Mouse (Mus musculus): ENCODE measurements around the gene Lnx1. TPM values are rescaled to one million over a fixed set of nuclear protein-coding genes. Genes with fewer than 3 reads are reported as not detected.

Gene Lnx1
- polyA plus RNA-seq, 2 experiments from 2014 or later: 0.17 TPM; not detected in 1

- ATAC-seq: no peak
Observed at GRCm38 (mm10) chr5:74601171-74601570, 101.5 kb downstream of the Lnx1 start.

GRCm38 (mm10) chr5:74600010-74600409 is 102.7 kb downstream of the Lnx1 start:
- ATAC-seq: no peak

- no peak for ATAC-seq
Observed at GRCm38 (mm10) chr5:74593147-74593546, 109.6 kb downstream of the Lnx1 start.

- no peak for ATAC-seq
Observed at GRCm38 (mm10) chr5:74591413-74591812, 111.3 kb downstream of the Lnx1 start.

- ATAC-seq: no peak
Observed at GRCm38 (mm10) chr5:74589133-74589532, 113.6 kb downstream of the Lnx1 start.

GRCm38 (mm10) chr5:74571767-74572166 is 130.9 kb downstream of the Lnx1 start:
- ATAC-seq: no peak

GRCm38 (mm10) chr5:74561151-74561550 is 141.6 kb downstream of the Lnx1 start:
- ATAC-seq: no peak

- ATAC-seq: no peak
Observed at GRCm38 (mm10) chr5:74549566-74549965, 153.1 kb downstream of the Lnx1 start.

GRCm38 (mm10) chr5:74545606-74546005 is 157.1 kb downstream of the Lnx1 start:
- ATAC-seq: no peak

Other genes with a start within 250 kb of the Lnx1 start
- gene Scfd2, start 171.2 kb downstream of the Lnx1 start, polyA plus RNA-seq (2017; shearing (Covaris generic)): 10 to 100 TPM; 18.6 to 20.9 TPM
- 10 to 100 TPM; 67.8 to 84.8 TPM for gene Fip1l1, start 167.5 kb downstream of the Lnx1 start, polyA plus RNA-seq (2017; shearing (Covaris generic))